Mouse (Mus musculus) urinary bladder, postnatal 10 days (tissue): Measurements from ENCODE around the gene Fkbp3.
"Not testable (repeated sequence)": the region's sequence is repeated elsewhere in the genome, so short reads cannot be mapped to it uniquely, and the experiment has no call there.

ENCODE experiments used
- DNase-seq: peaks from one replicate; pipeline ENCODE4 v3.0.0; 2022; ENCODE audit warnings: low spot score

Fkbp3 gene

DNA sequence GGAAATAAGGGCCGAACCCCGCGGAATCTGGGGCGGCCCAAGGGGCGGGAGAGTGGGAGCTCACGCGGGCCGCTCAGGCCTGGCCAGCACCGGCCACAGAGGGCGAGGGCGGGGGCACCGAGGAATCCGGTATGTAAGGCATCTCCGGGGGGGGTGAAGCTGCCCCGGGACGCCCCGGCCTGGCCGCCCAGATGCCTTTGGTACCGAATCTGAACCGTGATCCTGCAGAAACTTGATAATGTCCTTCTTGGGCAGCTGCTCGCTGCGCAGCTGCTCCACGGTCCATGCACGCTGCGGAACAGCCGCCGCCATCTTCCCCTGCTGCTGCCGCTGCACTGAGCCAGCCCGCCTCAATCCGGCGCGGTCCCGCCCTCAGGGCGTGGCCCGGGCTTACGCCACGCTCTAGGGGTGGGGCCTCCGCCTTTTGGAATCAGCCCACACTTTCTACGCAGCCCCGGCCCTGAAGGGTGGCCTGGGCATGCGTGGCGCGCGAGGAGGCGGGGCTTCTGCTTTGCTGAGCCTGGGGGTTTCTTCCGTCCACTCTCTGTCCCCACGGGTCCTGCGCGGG lies at the start of gene Fkbp3:
Fkbp3 (minus strand) TSS at position 397 of the 568 bp plus-strand sequence.
- peak; percentile 84 for DNase-seq

GRCm38 (mm10) chr12:65119451-65119850 lies 45.6 kb upstream of the Fkbp3 start:
- no peak for DNase-seq

- no peak for DNase-seq
These were observed 45.2 kb upstream of the Fkbp3 start for GRCm38 (mm10) chr12:65118968-65119367.

- DNase-seq, result not testable (repeated sequence)
These were observed 41.2 kb upstream of the Fkbp3 start for GRCm38 (mm10) chr12:65114978-65115377.

DNA sequence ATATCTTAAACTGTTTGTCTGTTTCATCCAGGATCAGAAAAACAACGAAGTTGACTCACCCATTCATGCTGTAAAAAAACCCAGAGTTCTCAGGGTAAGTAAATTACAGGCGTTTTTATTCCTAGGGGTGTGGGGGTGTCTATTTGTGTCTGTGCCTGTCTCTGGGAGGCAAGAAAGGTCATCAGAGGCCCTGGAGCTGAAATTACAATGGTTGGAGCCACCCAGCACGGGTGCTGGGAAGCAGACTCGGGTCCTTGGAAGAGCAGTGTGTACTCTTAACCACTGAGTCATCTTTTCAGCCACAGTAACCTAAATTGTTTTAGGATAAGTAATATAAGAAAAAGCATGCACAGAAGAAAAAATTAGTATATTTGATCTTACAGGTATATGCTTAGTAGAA lies 40.1 kb upstream of the Fkbp3 start:
- no peak for DNase-seq

- DNase-seq, result no peak
These were observed 39.0 kb upstream of the Fkbp3 start for GRCm38 (mm10) chr12:65112811-65113210.

GRCm38 (mm10) chr12:65111503-65111902 lies 37.7 kb upstream of the Fkbp3 start:
- no peak for DNase-seq

GRCm38 (mm10) chr12:65108746-65109145 lies 34.9 kb upstream of the Fkbp3 start:
- no peak for DNase-seq

DNA sequence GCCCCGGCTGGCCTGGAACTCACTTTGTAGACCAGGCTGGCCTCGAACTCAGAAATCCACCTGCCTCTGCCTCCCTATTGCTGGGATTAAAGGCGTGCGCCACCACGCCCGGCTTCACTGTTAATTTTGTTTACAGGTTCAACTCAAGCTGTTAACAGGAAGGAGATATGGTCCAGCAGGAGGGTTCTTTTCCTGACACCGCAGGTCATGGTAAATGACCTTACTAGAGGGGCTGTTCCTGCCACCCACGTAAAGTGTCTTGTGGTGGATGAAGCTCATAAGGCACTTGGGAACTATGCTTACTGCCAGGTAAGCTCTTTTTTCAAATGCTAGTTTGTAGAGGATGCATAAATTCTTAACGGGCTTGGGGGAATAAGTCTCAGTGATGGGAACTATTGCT lies 3.1 kb upstream of the Fkbp3 start:
- DNase-seq, result no peak

GRCm38 (mm10) chr12:65075733-65076310 lies 2.0 kb upstream of the Fkbp3 start:
- DNase-seq, result no peak

DNA sequence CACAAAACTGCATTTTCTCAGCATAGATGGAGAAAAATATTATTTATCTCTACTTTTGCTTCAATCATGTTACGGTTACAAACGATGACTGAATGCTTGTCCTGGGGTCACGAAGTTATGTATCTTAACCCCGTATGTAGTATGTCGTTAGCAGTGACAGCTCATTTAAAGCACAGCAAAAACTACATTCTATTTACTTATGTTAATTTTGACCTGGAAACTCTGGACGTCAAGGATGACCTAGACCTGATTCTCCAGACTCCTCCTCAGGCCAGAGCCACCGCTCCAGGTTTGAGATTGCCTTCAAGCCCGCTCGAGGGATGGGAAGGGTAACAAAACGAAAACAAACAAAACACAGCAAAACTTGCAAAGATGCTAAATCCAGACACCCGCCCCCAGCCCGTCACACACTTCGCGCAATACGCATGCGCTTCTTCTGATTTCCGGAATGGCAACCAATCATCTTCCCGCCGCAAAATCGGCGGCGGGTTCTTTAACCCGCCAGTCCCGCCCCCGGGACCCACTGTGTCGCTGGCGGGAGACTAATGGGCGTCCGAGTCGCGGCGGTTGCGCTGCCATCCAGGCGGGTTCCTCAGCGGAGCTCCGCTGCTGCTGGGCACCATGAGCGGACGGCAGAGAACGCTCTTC lies 1.4 kb upstream of the Fkbp3 start, which contains the start of gene Fancm:
Fancm (plus strand) TSS at position 519 of the 648 bp plus-strand sequence.
- peak; percentile 54 for DNase-seq

DNA sequence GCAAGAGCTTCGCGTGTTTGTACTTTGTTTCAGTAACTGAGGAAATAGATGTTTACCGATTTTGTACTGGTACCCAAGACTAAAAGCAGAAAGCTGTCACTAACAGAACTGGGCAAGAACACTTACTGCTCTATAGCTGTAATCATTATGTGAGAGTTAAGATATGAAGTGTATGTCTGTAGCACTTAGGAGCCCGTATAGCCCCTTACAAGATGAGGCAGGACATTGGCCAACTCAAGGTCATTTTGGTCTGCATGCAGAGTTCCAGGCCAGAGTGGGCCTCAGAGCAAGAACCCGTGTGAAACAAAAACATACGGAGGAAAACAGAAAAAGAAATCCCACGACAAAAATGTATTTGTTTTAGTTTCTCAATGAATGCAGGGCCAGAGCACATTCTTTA lies 844 bp upstream of the Fkbp3 start:
- DNase-seq, result no peak

- no peak for DNase-seq
These were observed 746 bp downstream of the Fkbp3 start for GRCm38 (mm10) chr12:65072911-65073610.

GRCm38 (mm10) chr12:65068409-65068808 lies 5.4 kb downstream of the Fkbp3 start:
- DNase-seq, result no peak

- DNase-seq, result no peak
These were observed 7.6 kb downstream of the Fkbp3 start for GRCm38 (mm10) chr12:65066234-65066633.

- DNase-seq, result no peak
These were observed 8.6 kb downstream of the Fkbp3 start for GRCm38 (mm10) chr12:65065241-65065640.

DNA sequence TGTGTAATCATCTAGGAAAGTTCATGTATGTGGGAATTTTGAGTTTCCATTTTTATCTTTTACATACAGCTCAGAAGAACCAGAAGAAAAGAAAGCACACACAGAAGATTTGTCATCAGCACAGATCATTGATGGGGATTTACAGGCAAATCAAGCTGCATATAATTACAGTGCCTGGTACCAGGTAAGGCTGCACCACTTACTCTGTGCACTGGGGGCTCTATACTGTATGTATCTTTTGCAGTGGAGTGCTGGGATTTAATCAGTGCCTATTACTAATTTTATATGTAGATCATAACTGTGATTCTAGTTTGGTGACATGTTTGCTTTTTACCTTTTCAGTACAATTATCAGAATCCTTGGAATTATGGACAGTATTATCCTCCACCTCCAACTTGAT lies 12.7 kb downstream of the Fkbp3 start:
- no peak for DNase-seq

DNA sequence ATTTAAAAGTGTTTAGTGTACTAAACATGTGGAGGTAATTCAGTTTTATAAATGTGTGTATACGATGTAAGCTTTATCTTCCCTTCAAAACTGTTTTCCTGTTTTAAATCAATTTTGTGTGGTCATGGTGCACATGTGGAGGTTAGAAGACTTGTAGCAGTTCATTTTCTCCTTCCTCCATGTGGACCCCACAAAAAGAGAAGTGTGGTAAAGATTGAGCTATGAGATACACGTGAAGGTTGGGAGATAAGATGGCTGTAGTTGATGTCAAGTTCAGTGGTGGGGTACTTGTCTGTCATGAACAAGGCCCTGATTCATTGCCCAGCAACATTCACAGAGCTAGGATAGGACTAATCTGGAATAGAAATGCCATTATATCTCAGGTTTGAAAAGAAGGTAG lies 15.6 kb downstream of the Fkbp3 start:
- no peak for DNase-seq

- no peak for DNase-seq
These were observed 25.0 kb downstream of the Fkbp3 start for GRCm38 (mm10) chr12:65048799-65049198.

GRCm38 (mm10) chr12:65037546-65037937 lies 36.3 kb downstream of the Fkbp3 start:
- DNase-seq, result no peak

GRCm38 (mm10) chr12:65036892-65037545 lies 36.8 kb downstream of the Fkbp3 start:
- DNase-seq, result no peak

GRCm38 (mm10) chr12:65036190-65036870 lies 37.5 kb downstream of the Fkbp3 start, which contains the start of gene Prpf39:
Prpf39 (plus strand) TSS chr12:65036333.
- DNase-seq, result peak; percentile 72
